In the genomic region with DNA sequence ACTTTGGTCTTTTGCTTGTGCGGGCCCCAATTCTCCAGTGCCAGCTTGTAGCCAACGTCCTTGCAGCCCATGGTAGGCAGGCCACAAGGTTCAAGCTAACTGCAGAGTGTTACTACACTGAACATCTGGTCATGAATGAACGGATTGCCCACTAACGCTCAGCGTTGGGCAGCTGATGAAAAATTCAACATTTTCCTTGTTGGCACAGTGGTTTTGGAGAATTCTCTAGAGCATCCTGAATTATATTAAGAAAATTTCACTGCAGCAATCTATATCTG, we compare ENCODE assay signal across 16 mouse cellular contexts.
DNase-seq lines count a peak whose midpoint lies in the region; ATAC-seq and TF ChIP-seq lines count a peak whose summit lies in the region.
"Had no signal": no experiment of that assay in that cellular context is flagged by ENCODE, and none has a peak within 500 bp of the region (broad histone marks: within the 10 kb centered on the region; RNA-seq: fewer than 3 reads in every experiment).

No protein-coding gene starts in this region.

- no peak for DNase-seq in frontal cortex, postnatal 36 days (ENCODE audit: low spot score in 2 of 2)
- no peak for DNase-seq in liver, postnatal 0 days
- DNase-seq in liver: no peak
- DNase-seq in lung, adult 2 months: no peak
- no peak for DNase-seq in cerebellum, adult 9-10 months
- DNase-seq: adrenal gland, adult 2 months; cerebellum, adult 2 months; gastrocnemius, postnatal 14 days; thymus, adult 18-20 months had no signal

- ATAC-seq in frontal cortex, adult (ENCODE audit: low TSS enrichment): peak; percentile 27; the same call in 1 of the 2 replicates
- ATAC-seq in liver, postnatal 0 days: no peak
- peak; percentile 24; the same call in 1 of the 2 replicates for ATAC-seq in megakaryocyte progenitor cell, adult 5-6 weeks (replicated peaks; ENCODE audit: poor library complexity)

- no peaks in the 10 kb centered on the region for H3K27me3 ChIP-seq in liver, postnatal 0 days (ENCODE audit: insufficient read depth, low read length)
- H3K27me3 ChIP-seq: heart, embryonic 13.5 days; lung, embryonic 15.5 days had no signal

- no peak for TF ChIP-seq CTCF in liver, postnatal 0 days (IDR thresholded peaks at IDR 0.05; ENCODE audit: low read depth)
- TF ChIP-seq CTCF in bone marrow, adult 2 months (IDR thresholded peaks at IDR 0.05; ENCODE audit: control insufficient read depth, insufficient read depth, low read length): no peak
- TF ChIP-seq CTCF in lung, adult 2 months (IDR thresholded peaks at IDR 0.05; ENCODE audit: insufficient read depth, low read length): no peak

- 37% methylated on average over 5 of the region's 5 CpGs for WGBS in liver, postnatal 0 days (ENCODE audit: insufficient replicate concordance)
- 10% methylated on average over 5 of the region's 5 CpGs for WGBS in bone marrow, adult 2 months
- WGBS in lung, adult 2 months: 59% methylated on average over 5 of the region's 5 CpGs

- no peak for TF ChIP-seq EP300 in liver, postnatal 0 days (IDR thresholded peaks at IDR 0.05; ENCODE audit: low read depth)

- TF ChIP-seq POLR2A in bone marrow, adult 2 months (IDR thresholded peaks at IDR 0.05; ENCODE audit: borderline replicate concordance, control insufficient read depth, low read depth, low read length): no peak
- TF ChIP-seq POLR2A in lung, adult 2 months (IDR thresholded peaks at IDR 0.05; ENCODE audit: borderline replicate concordance, extremely low read depth, low read depth, low read length): no peak

- no peaks in the 10 kb centered on the region for H3K9me3 ChIP-seq in liver, postnatal 0 days (ENCODE audit: low read length)
- H3K9me3 ChIP-seq: G1E; heart, embryonic 13.5 days; kidney, embryonic 15.5 days; lung, embryonic 15.5 days had no signal

- no peaks in the 10 kb centered on the region for H3K36me3 ChIP-seq in liver, postnatal 0 days (replicated peaks; ENCODE audit: insufficient read depth, low read length)
- H3K36me3 ChIP-seq: G1E; heart, embryonic 13.5 days; kidney, embryonic 15.5 days; lung, embryonic 15.5 days had no signal

- peak overlapping the region; percentile 15; the same call in 1 of the 2 replicates for H3K4me2 ChIP-seq in liver, postnatal 0 days (ENCODE audit: low read depth, low read length)
- H3K4me2 ChIP-seq: heart, embryonic 13.5 days; kidney, embryonic 15.5 days; lung, embryonic 15.5 days had no signal

- peak overlapping the region; percentile 46 for H3K27ac ChIP-seq in liver, postnatal 0 days (ENCODE audit: low read depth)
- peak overlapping the region; percentile 77 for H3K27ac ChIP-seq in bone marrow, adult 2 months (ENCODE audit: control insufficient read depth, insufficient read depth, low read depth, low read length, poor library complexity)
- H3K27ac ChIP-seq: heart, embryonic 13.5 days; kidney, embryonic 15.5 days; lung, embryonic 15.5 days had no signal

- H3K9ac ChIP-seq in liver, postnatal 0 days (replicated peaks): no peak overlapping the region
- H3K9ac ChIP-seq: heart, embryonic 13.5 days; kidney, embryonic 15.5 days; lung, embryonic 15.5 days had no signal

- H3K4me1 ChIP-seq in liver, postnatal 0 days (ENCODE audit: insufficient read depth): peaks cover 14% of the 10 kb centered on the region
- no peaks in the 10 kb centered on the region; the same call in 1 of the 2 replicates for H3K4me1 ChIP-seq in bone marrow, adult 2 months (ENCODE audit: control insufficient read depth, insufficient read depth, low read length)
- H3K4me1 ChIP-seq in lung, adult 2 months (ENCODE audit: control insufficient read depth, insufficient read depth, low read length): peaks cover 6% of the 10 kb centered on the region

- 0 out of 2 replicates have a peak overlapping the region, but pooled peaks have one; percentile 3 for H3K4me3 ChIP-seq in liver, postnatal 0 days (ENCODE audit: low read depth, low read length)
- H3K4me3 ChIP-seq in bone marrow, adult 2 months (replicated peaks; ENCODE audit: control insufficient read depth, low read depth, low read length): peak overlapping the region; percentile 29
- no peak overlapping the region for H3K4me3 ChIP-seq in lung, adult 2 months (replicated peaks; ENCODE audit: extremely low read depth, low read depth, low read length)
- H3K4me3 ChIP-seq: heart, embryonic 13.5 days; kidney, embryonic 15.5 days; lung, embryonic 15.5 days had no signal
